8 mouse cellular contexts compared by ENCODE assay signal in the genomic region with DNA sequence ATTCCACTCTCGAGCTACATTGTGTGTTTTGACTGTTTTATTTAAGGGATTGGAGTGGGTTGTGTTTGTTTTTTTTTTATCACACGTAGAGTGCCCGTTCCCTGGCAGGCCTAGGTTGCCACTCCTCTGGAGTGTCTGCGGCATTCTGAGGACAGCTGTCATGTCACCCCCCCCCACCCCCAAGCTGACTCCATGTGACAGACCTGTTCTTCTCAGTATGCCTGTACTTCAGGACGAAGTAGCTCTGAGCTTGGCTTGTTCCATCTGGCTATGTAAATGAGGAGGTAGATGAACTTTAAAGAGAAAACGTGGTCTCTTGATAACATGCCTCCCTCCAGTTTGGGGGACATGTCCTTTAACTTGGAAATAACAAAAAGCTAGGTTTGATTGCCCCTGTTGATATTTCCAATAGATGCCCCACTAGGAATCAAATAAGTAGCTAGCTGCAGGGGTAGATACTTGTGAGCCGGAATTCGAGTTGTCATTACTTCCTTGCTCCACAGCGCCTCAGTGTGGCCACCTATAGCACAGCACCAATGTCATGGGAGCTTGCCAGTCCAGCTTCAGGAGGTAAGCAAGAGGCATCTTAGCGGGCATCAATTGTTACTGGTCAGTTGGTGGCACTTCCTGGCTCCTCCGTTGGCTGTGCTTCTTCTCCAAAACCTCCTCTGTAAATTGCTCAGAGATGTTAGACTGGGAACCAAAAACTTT. TPM values are rescaled to one million over a fixed set of nuclear protein-coding genes. Genes with fewer than 3 reads are reported as not detected.
DNase-seq lines count a peak whose midpoint lies in the region; ATAC-seq and TF ChIP-seq lines count a peak whose summit lies in the region.

No protein-coding gene starts in this region.

- no peak overlapping the region for H3K4me2 ChIP-seq in heart, embryonic 11.5 days

- H3K4me3 ChIP-seq in heart, embryonic 11.5 days (ENCODE audit: low read depth, low read length): no peak overlapping the region
- H3K4me3 ChIP-seq in G1E (ENCODE audit: low read depth, low read length): no peak overlapping the region; the same call in 1 of the 2 replicates
- no peak overlapping the region for H3K4me3 ChIP-seq in gastrocnemius, adult 2 months

- 38% methylated on average over 11 of the region's 11 CpGs for WGBS in heart, embryonic 11.5 days (ENCODE audit: insufficient replicate concordance)

- intact Hi-C loops in gastrocnemius, adult 2 months (cut with DNase I): loop anchor here (2.0 kb wide), 1 partner anchor 50 kb away; no protein-coding TSS in a partner anchor

- H3K27ac ChIP-seq in heart, embryonic 11.5 days (ENCODE audit: low read depth, low read length): no peak overlapping the region
- no peak overlapping the region for H3K27ac ChIP-seq in gastrocnemius, adult 2 months

- ATAC-seq in heart, embryonic 11.5 days (replicated peaks; ENCODE audit: insufficient number of reproducible peaks, low FRiP score, low TSS enrichment): no peak
- ATAC-seq in G1E (ENCODE audit: extremely low read depth, insufficient number of reproducible peaks, low FRiP score, poor library complexity, severe bottlenecking): no peak; the same call in 1 of the 2 replicates

- peak; percentile 43 to 81 for DNase-seq in heart, adult 18-20 months
- DNase-seq in G1E (ENCODE audit: low spot score): peak; percentile 58
- peak; percentile 85 for DNase-seq in cerebellum, adult 11-12 months
- DNase-seq in gastrocnemius, adult 2 months: peak; percentile 58
- DNase-seq in layer of hippocampus, adult 8-10 months (ENCODE audit: low spot score in 2 of 2): peak; percentile 51 to 77
- peak; percentile 70 for DNase-seq in lung, postnatal 25 days (ENCODE audit: low spot score)
- peak; percentile 85 for DNase-seq in testis, postnatal 10 days (ENCODE audit: low spot score)

- H3K9me3 ChIP-seq in heart, embryonic 11.5 days (replicated peaks; ENCODE audit: control insufficient read depth, low read length): no peaks in the 10 kb centered on the region; the same call in 1 of the 2 replicates
- 0 out of 2 replicates have a peak, but pooled peaks cover 4% of the 10 kb centered on the region for H3K9me3 ChIP-seq in G1E (replicated peaks)

- no peaks in the 10 kb centered on the region for H3K27me3 ChIP-seq in heart, embryonic 11.5 days (ENCODE audit: control insufficient read depth, insufficient read depth, low read length)
- H3K27me3 ChIP-seq in G1E (ENCODE audit: insufficient read depth, low read length): peaks cover 7% of the 10 kb centered on the region

- no peaks in the 10 kb centered on the region for H3K4me1 ChIP-seq in heart, embryonic 11.5 days (ENCODE audit: control insufficient read depth, insufficient read depth, low read length)
- H3K4me1 ChIP-seq in G1E (ENCODE audit: insufficient read depth, low read depth, low read length): peaks cover 44% of the 10 kb centered on the region

- no peak overlapping the region for H3K9ac ChIP-seq in heart, embryonic 11.5 days (ENCODE audit: low read depth, low read length)

- H3K36me3 ChIP-seq in heart, embryonic 11.5 days (ENCODE audit: control insufficient read depth, insufficient read depth, low read length): no peaks in the 10 kb centered on the region
- no peaks in the 10 kb centered on the region for H3K36me3 ChIP-seq in G1E (replicated peaks)

- TF ChIP-seq CTCF in G1E (IDR thresholded peaks at IDR 0.05; ENCODE audit: low read depth, low read length): peak; percentile 90
- peak; percentile 76 for TF ChIP-seq CTCF in gastrocnemius, adult 2 months (IDR thresholded peaks at IDR 0.05)

RNA-seq across cellular contexts. Expression of a gene that starts 39.7 kb away (rescaled TPM):
- total RNA-seq in heart, adult 18-20 months (2021): under 1 TPM; 0.32 to 0.75 TPM
- 0.25 and 0.52 TPM in 2 replicates for polyA plus RNA-seq in heart, embryonic 11.5 days (2014; fragmentation: Nextera tagmentation; extraction: Ambion mirVana)
- not detected in 2 replicates for total RNA-seq in G1E (2014; fragmentation: Nextera tagmentation)
- 0.05 and 0.06 TPM in 2 replicates for total RNA-seq in G1E (2017)
- polyA plus RNA-seq in G1E (2012): not detected in 2 replicates
- under 1 TPM in 1 of 2 experiments, not detected in 1; 0.06 TPM for total RNA-seq in gastrocnemius, adult 2 months (2021)
- total RNA-seq in layer of hippocampus, adult 8-10 months (2022): 100 to 1,000 TPM; 125 to 148 (median 136) TPM

Comparison
In these comparisons a context has a peak if more than half of its experiments do, and no peak if none do; other contexts are left out.
1. RNA of a gene that starts 39.7 kb away (total RNA-seq): 125 to 148 TPM in layer of hippocampus, adult 8-10 months; 0.32 to 0.75 TPM in heart, adult 18-20 months, 0.06 TPM in gastrocnemius, adult 2 months and 0.05 to 0.06 TPM in G1E; every median in the first group is over 10 times any median in the second.
2. Peak in every context shown above with its lines, with median percentiles within 50 percentile points of each other: DNase-seq.